Mouse (Mus musculus): ENCODE results near the gene Mpzl3. TPM values are rescaled to one million over a fixed set of nuclear protein-coding genes. Genes with fewer than 3 reads are reported as not detected.

The Mpzl3 gene
- polyA plus RNA-seq, 1 experiment: 3.8 TPM

DNA sequence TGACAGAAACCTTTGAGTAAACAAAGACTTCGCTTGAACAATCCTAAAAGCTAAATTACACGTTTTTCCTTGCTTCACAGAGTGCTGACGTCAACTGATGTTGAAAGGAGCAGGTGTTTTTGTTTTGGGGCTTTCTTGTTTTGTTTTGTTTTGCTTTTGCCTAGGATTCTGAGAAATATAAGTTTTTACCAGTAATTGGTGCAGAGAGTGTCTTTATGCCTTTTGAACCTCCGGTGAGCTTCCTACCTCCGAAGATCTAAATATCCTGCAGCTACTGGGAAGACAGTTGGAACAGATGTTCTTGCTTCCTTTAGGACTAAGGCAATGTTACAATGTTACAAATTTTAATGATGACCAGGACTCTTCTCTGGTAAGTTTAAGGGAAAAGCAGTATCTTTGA lies 15.5 kb upstream of the Mpzl3 start, which contains the start of gene Mpzl2:
Mpzl2 (plus strand) TSS at position 301 of the 400 bp plus-strand sequence.
- no peak for TF ChIP-seq CTCF (IDR thresholded peaks at IDR 0.05; ENCODE audit: control insufficient read depth, insufficient read depth, low read length)
- TF ChIP-seq POLR2A (IDR thresholded peaks at IDR 0.05; ENCODE audit: borderline replicate concordance, control insufficient read depth, low read depth, low read length): no peak
- 55% methylated on average over 5 of the region's 5 CpGs for WGBS
- no peak within 1 kb of the TSS for H3K4me3 ChIP-seq (replicated peaks; ENCODE audit: control insufficient read depth, low read depth, low read length)
- no peaks in the 10 kb centered on the region for H3K4me1 ChIP-seq (ENCODE audit: control insufficient read depth, insufficient read depth, low read length)
- no peak within 1 kb of the TSS for H3K27ac ChIP-seq (ENCODE audit: control insufficient read depth, insufficient read depth, low read depth, low read length, poor library complexity)

DNA sequence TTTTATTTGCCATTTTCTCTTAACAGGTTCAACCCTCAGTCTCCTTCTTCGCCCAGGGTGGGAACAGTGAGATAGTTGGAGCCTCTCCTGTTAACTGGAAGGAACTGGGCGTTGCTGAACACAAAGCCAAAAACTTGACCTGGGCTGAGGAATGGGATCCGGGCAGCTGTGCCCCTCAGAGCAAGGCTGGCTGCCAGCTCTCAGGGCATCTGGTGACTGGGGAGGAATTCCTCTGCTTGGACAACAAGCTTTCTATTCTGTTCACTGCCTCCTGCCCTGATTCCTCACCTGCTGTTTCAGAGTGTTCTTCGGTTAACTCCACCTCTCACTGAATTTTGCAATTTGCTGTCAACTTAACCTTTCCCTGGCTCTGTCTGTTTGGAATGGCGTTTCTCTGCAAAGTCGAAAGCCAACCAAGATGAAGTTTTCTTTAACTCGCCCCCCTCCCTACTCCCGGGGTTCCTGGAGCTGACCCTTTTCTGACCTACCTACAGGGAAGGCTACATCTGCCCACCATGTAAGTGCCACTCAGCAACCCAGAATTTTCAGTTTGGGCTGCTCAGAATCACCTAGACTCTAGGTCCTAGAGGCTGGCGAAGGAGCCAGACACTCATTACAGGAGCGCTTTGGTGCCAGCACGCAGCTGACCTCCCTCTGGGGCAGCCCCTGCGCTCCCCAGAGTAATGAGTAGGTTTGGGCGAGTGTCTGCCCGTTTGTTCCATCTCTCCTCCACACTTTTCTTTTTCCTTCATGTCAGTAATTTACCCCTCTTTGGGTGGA lies 14.7 kb upstream of the Mpzl3 start:
- 22% methylated on average over 14 of the region's 14 CpGs for WGBS
- Histone ChIP-seq H3K27ac (ENCODE audit: control insufficient read depth, insufficient read depth, low read depth, low read length, poor library complexity) (no peak overlapping the region), H3K4me1 (ENCODE audit: control insufficient read depth, insufficient read depth, low read length) (no peaks in the 10 kb centered on the region), H3K4me3 (replicated peaks; ENCODE audit: control insufficient read depth, low read depth, low read length) (no peak overlapping the region)
- TF ChIP-seq CTCF (IDR thresholded peaks at IDR 0.05; ENCODE audit: control insufficient read depth, insufficient read depth, low read length) (no peak), POLR2A (IDR thresholded peaks at IDR 0.05; ENCODE audit: borderline replicate concordance, control insufficient read depth, low read depth, low read length) (no peak)

DNA sequence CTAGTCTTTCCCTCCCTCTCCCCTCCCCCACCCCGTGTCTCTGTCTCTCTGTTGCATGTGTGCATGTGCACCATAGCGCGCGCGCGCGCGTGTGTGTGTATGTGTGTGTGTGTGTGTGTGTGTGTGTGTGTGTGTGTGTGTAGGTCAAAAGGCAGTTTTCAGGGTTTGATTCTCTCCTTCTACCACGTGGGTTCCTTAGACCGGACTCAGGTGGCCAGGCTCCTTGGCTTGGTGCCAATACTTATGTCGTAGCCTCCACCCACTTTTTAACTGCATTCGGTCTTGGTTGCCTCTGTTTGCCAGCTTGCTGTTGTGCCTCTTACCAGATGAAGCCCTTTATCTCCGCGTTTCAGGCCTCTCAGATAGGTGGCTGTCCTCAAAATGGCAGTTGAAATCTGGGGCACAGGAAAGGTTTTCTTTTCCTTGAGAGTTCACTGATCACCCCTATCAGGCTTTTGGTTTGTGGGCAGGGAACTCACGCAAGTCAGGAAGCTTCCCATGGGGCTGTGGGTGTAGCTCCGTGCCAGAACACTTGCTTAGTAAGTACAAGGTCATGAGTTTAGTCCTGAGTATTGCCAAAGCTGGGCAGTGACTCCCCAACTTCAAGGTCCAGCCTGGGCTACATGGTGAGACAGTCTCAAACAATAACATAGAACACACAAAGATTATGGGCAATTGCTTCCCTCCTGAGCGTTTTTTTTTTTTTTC lies 13.7 kb upstream of the Mpzl3 start:
- Histone ChIP-seq H3K4me1 (ENCODE audit: control insufficient read depth, insufficient read depth, low read length) (no peaks in the 10 kb centered on the region), H3K4me3 (replicated peaks; ENCODE audit: control insufficient read depth, low read depth, low read length) (no peak overlapping the region), H3K27ac (ENCODE audit: control insufficient read depth, insufficient read depth, low read depth, low read length, poor library complexity) (no peak overlapping the region)
- 26% methylated on average over 17 of the region's 17 CpGs for WGBS
- TF ChIP-seq CTCF (IDR thresholded peaks at IDR 0.05; ENCODE audit: control insufficient read depth, insufficient read depth, low read length): no peak
- no peak for TF ChIP-seq POLR2A (IDR thresholded peaks at IDR 0.05; ENCODE audit: borderline replicate concordance, control insufficient read depth, low read depth, low read length)

- whole genome bisulfite sequencing: 3% methylated on average over 20 of the region's 20 CpGs
- Histone ChIP-seq H3K4me3 (replicated peaks; ENCODE audit: control insufficient read depth, low read depth, low read length) (no peak overlapping the region), H3K27ac (ENCODE audit: control insufficient read depth, insufficient read depth, low read depth, low read length, poor library complexity) (no peak overlapping the region), H3K4me1 (ENCODE audit: control insufficient read depth, insufficient read depth, low read length) (no peaks in the 10 kb centered on the region)
- TF ChIP-seq POLR2A (IDR thresholded peaks at IDR 0.05; ENCODE audit: borderline replicate concordance, control insufficient read depth, low read depth, low read length) (no peak), CTCF (IDR thresholded peaks at IDR 0.05; ENCODE audit: control insufficient read depth, insufficient read depth, low read length) (no peak)
Measured at GRCm38 (mm10) chr9:45042056-45042720, 12.8 kb upstream of the Mpzl3 start.

DNA sequence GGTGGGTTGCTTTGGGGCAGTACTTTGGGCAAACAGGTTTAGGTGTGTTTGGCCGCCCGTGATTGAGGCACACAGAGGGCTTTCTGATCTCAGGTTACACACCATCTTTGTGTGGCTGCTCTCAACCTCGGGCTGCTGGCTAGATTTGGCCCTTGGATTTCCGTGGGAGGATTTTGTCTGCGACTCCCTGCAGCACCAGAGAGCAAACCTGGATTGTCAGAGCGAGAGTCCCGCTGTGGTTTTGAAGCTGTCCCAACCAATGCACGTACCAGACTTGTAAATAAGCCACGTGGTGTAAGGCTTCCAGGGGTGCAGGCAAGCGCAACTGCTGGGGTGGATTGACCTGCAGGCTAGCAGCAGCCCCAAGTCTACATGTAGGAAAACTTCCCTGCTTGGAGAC lies 12.0 kb upstream of the Mpzl3 start:
- WGBS: 3% methylated on average over 10 of the region's 10 CpGs

DNA sequence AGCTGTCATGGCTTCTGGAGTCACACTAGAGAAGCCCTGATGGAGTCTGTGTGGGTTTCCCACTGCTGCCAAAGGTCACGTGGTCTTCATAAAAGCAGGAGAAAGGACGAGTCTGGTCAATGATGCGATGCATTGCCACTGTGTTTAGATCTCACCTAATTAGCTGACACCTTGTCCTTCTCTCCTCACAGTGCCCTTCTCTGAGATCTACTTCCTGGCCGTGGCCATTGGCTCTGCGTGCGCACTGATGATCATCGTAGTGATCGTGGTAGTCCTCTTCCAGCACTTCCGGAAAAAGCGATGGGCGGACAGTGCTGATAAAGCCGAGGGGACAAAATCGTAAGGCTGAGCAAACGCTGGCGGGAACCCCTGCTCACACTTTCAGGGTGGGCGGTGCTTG lies 8.0 kb upstream of the Mpzl3 start:
- Histone ChIP-seq H3K4me3 (replicated peaks; ENCODE audit: control insufficient read depth, low read depth, low read length) (no peak overlapping the region), H3K4me1 (ENCODE audit: control insufficient read depth, insufficient read depth, low read length) (no peaks in the 10 kb centered on the region; the same call in 1 of the 2 replicates), H3K27ac (ENCODE audit: control insufficient read depth, insufficient read depth, low read depth, low read length, poor library complexity) (no peak overlapping the region)
- 78% methylated on average over 16 of the region's 16 CpGs for WGBS
- TF ChIP-seq CTCF (IDR thresholded peaks at IDR 0.05; ENCODE audit: control insufficient read depth, insufficient read depth, low read length): no peak
- no peak for TF ChIP-seq POLR2A (IDR thresholded peaks at IDR 0.05; ENCODE audit: borderline replicate concordance, control insufficient read depth, low read depth, low read length)

More for the DNA sequence above, 12.0 kb upstream of the Mpzl3 start:
- no peak overlapping the region for H3K4me3 ChIP-seq (replicated peaks; ENCODE audit: control insufficient read depth, low read depth, low read length)
- no peaks in the 10 kb centered on the region for H3K4me1 ChIP-seq (ENCODE audit: control insufficient read depth, insufficient read depth, low read length)
- TF ChIP-seq POLR2A (IDR thresholded peaks at IDR 0.05; ENCODE audit: borderline replicate concordance, control insufficient read depth, low read depth, low read length) (no peak), CTCF (IDR thresholded peaks at IDR 0.05; ENCODE audit: control insufficient read depth, insufficient read depth, low read length) (no peak)
- H3K27ac ChIP-seq (ENCODE audit: control insufficient read depth, insufficient read depth, low read depth, low read length, poor library complexity): no peak overlapping the region

DNA sequence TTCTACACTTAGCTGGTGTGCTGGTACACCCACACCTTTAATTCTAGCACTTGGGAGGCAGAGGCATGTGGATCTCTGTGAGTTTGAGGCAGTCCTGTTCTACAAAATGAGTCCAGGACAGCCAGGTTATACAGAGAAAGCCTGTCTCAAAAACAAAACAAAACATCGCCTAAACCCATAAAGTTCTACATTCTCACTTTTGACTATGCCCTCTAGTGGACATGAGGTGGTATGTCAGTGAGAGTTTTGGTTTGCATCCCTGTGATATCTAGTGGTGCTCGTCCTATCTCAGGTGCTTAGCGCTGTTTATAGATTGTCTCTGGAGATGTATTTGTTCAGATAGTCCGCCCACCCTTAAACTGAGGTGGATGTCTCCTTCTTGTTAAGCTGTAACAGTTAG lies 6.5 kb upstream of the Mpzl3 start:
- WGBS: 15% methylated on average over 4 of the region's 4 CpGs
- H3K4me1 ChIP-seq (ENCODE audit: control insufficient read depth, insufficient read depth, low read length): no peaks in the 10 kb centered on the region; the same call in 1 of the 2 replicates
- no peak overlapping the region for H3K4me3 ChIP-seq (replicated peaks; ENCODE audit: control insufficient read depth, low read depth, low read length)
- TF ChIP-seq POLR2A (IDR thresholded peaks at IDR 0.05; ENCODE audit: borderline replicate concordance, control insufficient read depth, low read depth, low read length) (no peak), CTCF (IDR thresholded peaks at IDR 0.05; ENCODE audit: control insufficient read depth, insufficient read depth, low read length) (peak; percentile 39)
- no peak overlapping the region for H3K27ac ChIP-seq (ENCODE audit: control insufficient read depth, insufficient read depth, low read depth, low read length, poor library complexity)

- WGBS: 5% methylated on average over 1 of the region's 1 CpGs
- TF ChIP-seq POLR2A (IDR thresholded peaks at IDR 0.05; ENCODE audit: borderline replicate concordance, control insufficient read depth, low read depth, low read length) (no peak), CTCF (IDR thresholded peaks at IDR 0.05; ENCODE audit: control insufficient read depth, insufficient read depth, low read length) (no peak)
- H3K4me1 ChIP-seq (ENCODE audit: control insufficient read depth, insufficient read depth, low read length): no peaks in the 10 kb centered on the region; the same call in 1 of the 2 replicates
- peak overlapping the region; percentile 51; the same call in 1 of the 2 replicates for H3K27ac ChIP-seq (ENCODE audit: control insufficient read depth, insufficient read depth, low read depth, low read length, poor library complexity)
- no peak overlapping the region for H3K4me3 ChIP-seq (replicated peaks; ENCODE audit: control insufficient read depth, low read depth, low read length)
Measured at GRCm38 (mm10) chr9:45049731-45050130, 5.3 kb upstream of the Mpzl3 start.

Measured in bone marrow, adult 2 months (tissue).